Mouse (Mus musculus): ENCODE results near the gene Fancg.
A peak's percentile ranks its signal among the peaks of the same experiment; 100 is the strongest.

The Fancg gene

GRCm38 (mm10) chr4:43033481-43033880, 23.2 kb upstream of the Fancg start:
- no peak for DNase-seq (ENCODE audit: low spot score in 2 of 2)

DNA sequence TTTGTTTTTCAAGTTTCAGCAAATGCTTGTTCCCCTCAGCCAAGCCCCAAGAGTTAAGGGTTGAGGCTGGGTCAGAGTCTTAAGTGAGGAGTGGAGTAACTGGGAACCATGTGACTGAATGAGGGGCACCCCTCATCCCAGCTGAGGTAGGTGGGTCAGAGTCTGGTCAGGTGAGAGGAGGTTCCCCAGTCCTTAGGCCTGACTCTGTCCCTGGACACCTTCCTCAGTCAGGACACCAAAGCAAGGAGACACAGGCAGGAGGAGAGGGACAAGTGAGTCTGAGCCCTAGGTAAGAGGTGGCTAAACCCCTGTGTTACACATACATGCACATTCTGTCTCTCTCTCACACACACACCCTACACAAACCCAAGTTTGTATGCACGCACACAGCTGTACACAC, 22.2 kb upstream of the Fancg start:
- no peak for DNase-seq (ENCODE audit: low spot score in 2 of 2)

DNA sequence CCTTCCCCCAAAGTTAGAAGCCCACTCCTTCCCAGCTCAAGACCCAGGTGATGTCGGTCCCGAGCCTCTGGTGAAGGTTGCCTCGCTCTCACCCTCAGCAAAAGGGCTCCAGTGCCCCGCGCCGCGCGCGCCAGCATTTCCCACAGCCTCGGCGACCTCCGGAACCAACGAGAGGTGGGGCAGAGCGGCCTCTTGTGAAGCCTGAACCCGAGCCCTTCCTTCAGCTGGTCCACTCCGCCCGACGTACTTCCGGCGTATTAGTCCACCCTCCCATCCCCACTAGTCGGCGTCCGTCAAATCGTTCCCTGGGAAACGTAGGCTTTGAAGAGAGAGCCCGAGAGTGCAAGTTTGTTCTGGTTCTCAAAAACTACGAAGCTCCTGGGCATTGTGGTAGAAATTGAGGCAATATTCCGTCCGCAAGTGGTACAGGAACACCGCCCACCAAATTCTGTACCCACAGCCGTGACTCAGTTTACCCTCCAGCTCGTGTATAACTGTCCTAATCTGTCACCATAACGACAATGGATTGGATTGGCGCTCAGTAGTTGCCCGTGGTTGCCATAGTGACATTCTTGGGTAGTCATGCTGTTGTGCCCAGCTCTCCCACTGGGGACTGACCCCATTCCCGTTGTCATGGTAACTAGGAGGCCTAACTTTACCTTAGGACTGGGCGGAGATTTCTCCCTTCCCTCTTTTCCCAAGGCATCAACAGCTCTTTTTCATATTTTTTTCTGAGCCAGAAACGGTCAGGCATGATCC, 21.1 kb upstream of the Fancg start, which contains the start of gene Stoml2:
Stoml2 (minus strand) TSS at position 474 of the 759 bp plus-strand sequence.
- peak; percentile 81 to 89 for DNase-seq (ENCODE audit: low spot score in 2 of 2)

DNA sequence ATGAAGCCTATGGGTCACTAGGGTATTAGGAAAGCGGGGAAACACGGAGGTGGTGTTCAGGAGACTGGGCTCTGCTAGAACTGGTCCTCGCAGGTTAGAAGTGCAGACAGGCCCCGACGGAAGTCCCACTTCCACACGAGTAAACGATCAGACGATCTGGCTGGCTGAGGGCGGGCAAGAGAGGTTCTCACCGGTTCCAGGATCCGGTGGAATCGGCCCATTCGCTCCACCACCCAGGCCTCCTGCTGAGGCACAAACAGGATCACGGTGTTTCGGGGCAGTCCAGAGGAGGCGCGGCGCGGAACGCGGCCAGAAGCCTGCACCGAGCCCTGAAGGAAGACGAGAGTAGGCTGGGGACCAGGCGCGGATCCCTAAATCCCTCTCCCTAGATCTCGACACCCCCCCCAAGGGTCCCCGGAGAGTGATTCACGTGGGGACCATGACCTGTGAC, 20.5 kb upstream of the Fancg start:
- DNase-seq (ENCODE audit: low spot score in 2 of 2) = peak in 1 of 2 experiments; percentile 43

- no peak for DNase-seq (ENCODE audit: low spot score in 2 of 2)
Observed at GRCm38 (mm10) chr4:43030352-43030751, 20.0 kb upstream of the Fancg start.

DNA sequence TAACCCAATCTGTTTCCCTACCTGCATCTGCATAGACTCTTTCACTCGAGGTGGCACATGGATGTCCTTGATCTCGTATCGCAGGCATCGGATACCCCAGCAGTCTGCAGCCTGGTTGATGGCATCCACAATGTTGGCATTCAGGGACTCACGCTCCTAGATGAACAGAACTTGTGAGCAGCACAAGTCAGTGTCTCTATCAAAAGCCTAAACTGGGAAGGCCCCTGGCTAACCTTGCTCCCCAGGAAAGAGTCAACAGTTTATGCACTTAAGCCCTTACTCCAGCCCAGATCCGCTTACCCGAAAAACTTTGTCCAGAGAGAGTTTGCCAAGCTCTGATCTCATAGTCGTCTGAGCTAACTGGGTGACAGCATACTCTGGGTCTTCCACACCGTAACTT, 19.4 kb upstream of the Fancg start:
- no peak for DNase-seq (ENCODE audit: low spot score in 2 of 2)

GRCm38 (mm10) chr4:43029121-43029520, 18.8 kb upstream of the Fancg start:
- DNase-seq (ENCODE audit: low spot score in 2 of 2) = no peak

DNA sequence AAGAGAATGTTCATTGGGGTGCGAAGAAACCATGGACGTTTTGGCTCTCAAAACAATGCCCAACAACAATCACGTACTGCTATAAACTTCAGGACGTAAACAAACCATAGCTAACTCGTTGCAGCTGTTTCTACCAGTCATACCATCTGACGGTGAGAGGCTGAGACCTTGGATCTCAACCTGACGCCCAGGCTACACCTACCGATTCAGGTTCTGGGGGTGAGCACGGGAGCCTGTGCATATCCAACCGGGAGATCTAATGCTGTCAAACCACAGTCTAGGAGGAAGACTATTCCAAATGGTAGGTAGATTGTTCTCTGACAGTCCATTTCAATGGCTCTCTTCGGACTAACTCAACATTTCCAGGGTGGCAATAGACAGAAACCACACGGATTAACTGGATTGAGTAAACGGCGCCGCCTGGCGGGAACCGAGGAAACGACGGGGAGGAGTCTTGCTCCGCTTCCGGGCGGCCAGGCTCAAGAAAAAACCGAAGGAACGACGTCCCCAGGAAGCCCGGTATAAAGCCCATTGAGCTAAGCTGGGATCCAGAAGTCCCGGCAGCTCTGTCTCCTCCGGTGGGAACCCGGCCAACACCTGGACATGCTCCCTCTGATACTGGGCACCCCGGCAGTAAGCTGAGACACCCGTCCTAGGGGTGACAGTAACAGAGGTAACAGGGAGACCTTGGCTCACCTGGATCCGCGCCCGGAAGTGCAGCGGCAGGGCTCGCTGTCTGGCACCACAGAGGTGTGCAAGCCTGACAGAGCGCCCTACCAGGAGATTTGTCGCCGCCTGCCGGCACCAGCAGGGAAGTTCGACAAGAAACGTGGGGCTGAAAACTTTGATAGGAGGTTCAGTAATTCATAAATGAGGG, 15.0 kb upstream of the Fancg start, which contains the start of gene Pigo:
Pigo (minus strand) TSS at position 736 of the 877 bp plus-strand sequence.
- peak; percentile 93 to 97 for DNase-seq (ENCODE audit: low spot score in 2 of 2)

- no peak for DNase-seq (ENCODE audit: low spot score in 2 of 2)
Observed at GRCm38 (mm10) chr4:43024673-43025072, 14.4 kb upstream of the Fancg start.

DNA sequence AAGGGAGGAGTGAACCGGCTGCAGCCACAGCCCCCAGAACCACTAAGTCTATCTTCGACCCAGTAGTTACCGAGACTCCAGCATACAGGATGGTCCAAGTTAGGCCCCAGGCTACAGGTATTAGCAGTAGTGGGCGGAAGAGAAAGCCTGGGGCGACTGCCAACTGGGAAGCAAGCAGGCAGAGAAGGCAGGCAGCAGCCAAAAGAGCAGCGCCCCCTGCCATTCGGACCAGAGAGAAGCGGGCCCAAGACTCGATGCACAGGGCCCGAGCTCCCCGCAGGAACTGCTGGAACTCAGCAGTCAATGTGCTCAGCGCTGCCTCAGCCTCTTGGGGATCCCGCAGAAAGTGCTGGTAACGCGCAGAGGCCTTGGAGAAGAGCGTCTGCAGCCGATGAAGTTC, 11.0 kb upstream of the Fancg start:
- no peak for DNase-seq (ENCODE audit: low spot score in 2 of 2)

DNA sequence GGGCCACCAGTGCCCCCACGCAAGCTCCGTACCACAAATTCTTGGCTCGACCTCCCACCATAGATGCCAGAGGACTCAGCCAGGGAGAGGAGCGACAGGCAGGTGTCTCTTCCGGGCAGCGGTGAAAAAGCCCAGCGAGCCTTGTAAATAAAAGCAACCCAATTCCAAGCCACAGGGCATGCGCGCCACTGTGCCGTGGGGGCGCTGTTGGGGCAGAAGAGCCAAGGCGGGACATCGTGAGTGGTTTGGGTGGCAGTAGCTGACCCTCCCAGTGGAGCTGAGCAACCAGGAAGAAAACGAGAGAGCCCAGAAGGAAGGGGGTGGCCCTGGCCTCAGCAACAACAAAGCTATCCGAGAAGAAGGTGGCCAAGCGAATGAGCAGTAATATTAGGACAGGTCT, 10.6 kb upstream of the Fancg start:
- no peak for DNase-seq (ENCODE audit: low spot score in 2 of 2)

DNA sequence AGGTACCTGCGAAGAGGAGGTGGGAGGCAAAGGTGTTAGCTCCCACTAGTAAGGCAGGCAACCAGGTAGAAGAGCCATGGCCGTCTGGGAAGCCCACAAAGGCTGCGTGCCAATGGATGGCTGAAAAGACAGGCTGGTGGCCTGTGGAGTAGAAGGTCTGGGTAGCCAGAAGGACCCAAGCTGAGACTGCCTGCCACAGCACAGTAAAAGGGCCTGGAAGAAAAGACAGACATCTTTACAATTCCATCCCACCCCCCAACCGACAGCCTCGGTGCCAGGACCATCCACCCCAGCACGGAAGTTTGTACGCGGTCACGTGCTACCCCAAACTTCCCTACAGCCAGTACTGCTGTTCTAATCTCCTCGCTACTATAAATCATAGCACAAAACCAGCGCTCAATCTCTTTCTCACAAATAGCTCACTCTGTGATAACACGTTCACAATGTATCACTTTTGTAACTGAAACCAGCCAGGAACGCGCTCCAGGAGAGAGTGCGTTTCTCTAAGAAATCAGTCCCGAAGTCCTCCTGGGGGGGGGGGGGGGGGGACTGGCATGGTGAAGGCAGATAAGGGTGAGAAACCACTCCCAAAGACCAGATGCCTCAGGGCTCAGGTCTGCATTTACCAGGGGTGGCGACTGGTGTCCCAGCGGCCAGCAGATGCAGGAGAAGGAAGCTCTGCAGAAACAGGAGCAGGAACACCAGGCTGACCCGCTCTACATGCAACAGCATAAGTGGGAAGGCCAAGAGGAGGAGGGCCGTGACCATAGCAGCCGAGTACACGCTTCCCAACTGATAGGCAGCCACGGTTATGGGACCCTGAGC, 9.5 kb upstream of the Fancg start:
- DNase-seq (ENCODE audit: low spot score in 2 of 2) = no peak

DNA sequence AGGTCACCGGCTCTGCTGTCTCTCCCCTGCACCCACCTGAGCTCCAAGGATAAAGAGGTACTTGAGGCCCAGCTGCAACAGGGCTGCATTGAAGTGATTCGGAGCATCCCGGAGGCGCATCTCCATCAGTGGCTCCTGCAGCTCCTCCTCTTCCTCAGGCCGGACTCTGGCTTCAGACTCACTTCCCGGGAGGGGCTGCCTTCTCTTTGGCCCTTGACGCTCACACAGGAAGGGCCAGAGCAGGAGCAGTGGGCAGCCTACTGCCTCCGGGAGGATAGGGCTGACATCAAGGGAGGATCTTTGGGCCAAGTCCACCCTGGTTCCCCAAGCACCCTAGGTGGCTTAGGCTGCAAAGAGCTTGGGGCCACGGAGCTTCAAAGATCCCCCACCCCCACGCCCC, 8.9 kb upstream of the Fancg start:
- no peak for DNase-seq (ENCODE audit: low spot score in 2 of 2)

DNA sequence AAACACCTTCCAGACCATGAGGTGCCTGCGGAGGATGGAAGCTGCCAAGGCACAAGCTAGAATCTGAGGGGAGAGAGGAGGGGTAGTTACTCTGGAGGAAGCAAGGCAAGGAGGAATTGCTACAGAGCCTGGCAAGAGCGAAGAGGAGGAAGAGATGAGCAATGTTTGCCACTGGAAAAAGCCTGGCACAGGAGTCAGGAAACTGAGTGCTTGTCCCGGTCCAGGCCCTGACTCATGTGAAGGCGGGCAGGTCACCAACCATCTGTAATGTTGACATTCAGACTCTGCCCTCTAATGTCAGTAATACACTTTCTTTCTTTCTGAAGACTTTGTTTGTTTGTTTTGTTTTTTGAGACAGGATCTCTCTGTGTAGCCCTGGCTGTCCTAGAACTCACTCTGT, 7.8 kb upstream of the Fancg start:
- DNase-seq (ENCODE audit: low spot score in 2 of 2) = no peak

DNA sequence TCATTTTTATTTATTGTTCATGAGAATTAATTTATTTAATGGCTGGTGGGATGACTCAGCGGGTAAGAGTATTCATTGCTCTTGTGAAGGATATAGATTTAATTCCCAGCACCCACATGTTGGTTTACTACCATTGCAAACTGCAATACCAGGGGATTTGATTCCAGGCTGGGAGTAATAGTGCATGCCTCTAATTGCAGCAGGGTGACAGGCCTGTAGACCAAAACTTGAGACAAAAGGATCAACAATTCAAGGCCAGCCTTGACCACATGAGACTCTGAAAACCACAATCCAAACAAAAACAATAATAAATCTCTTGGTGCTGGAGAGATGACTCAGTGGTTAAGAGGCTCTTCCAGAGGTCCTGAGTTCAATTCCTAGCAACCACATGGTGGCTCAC, 1.8 kb upstream of the Fancg start:
- DNase-seq (ENCODE audit: low spot score in 2 of 2) = no peak

DNA sequence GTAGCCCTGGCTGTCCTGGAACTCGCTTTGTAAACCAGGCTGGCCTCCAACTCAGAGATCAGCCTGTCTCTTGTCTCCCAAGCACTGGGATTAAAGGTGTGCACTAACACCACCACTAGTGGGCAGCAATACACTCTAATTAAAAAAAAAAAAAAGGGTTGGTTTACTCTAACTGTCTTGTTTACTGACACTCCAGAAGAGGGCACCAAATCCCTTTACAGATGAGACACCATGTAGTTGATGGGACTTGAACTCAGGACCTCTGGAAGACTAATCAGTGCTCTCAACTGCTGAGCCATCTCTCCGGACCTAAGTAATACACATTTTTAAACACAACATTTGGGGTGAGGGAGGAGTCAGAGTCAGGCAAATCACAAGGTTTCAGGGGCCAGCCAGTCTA, 4.5 kb downstream of the Fancg start:
- DNase-seq (ENCODE audit: low spot score in 2 of 2) = no peak

GRCm38 (mm10) chr4:43004951-43005350, 5.4 kb downstream of the Fancg start:
- DNase-seq (ENCODE audit: low spot score in 2 of 2) = no peak

DNA sequence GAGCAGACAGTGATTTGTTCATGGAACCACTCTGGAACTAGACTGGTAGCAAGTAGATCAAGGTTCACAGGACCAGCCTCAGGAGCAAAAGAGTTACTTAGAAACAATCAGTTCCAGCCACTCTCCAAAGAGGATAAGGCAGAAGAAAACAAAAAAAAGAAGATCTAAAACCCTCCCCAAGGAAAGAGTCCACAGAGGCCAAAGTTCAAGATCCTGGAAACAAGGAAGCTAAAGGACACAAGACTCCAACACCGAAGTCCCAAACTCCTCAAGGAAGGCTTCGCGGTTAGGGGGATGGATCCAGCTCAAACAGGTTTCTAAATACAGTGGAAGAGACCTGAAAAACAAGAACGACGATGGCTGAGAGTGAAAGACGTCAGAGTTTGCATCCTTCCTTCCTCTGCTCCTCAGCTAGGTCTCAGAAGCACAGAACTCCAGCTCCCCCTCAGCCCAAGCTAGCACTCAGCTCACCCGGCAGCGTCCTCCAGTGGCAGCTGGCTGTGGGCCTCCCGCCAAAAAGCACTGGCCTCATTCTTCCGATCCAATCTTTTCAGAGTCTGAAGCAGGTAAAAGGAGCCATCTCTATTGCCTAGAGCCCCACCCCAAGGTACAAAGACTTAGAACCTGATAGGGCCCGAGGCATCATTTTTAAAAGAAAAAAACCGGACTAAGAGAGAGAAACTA, 7.4 kb downstream of the Fancg start:
- no peak for DNase-seq (ENCODE audit: low spot score in 2 of 2)

DNA sequence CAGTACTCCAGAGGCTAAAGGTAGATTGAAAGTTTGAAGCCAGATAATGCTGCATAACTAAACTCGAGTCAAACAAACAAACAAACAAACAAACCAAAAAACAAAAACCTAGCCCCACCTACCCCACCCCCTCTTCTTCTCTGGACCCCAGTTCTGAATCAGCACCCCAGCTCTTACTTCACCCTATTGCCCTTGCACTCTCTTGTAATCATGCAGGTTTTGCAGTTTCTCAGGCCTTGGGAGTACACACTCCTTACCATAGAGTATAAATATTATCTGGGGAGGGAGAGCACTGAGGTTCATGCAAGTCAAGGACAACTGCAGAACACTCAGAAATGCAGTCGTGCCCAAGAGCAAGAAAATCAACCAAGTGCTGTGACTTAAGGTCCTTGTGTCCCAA, 9.0 kb downstream of the Fancg start:
- no peak for DNase-seq (ENCODE audit: low spot score in 2 of 2)

DNA sequence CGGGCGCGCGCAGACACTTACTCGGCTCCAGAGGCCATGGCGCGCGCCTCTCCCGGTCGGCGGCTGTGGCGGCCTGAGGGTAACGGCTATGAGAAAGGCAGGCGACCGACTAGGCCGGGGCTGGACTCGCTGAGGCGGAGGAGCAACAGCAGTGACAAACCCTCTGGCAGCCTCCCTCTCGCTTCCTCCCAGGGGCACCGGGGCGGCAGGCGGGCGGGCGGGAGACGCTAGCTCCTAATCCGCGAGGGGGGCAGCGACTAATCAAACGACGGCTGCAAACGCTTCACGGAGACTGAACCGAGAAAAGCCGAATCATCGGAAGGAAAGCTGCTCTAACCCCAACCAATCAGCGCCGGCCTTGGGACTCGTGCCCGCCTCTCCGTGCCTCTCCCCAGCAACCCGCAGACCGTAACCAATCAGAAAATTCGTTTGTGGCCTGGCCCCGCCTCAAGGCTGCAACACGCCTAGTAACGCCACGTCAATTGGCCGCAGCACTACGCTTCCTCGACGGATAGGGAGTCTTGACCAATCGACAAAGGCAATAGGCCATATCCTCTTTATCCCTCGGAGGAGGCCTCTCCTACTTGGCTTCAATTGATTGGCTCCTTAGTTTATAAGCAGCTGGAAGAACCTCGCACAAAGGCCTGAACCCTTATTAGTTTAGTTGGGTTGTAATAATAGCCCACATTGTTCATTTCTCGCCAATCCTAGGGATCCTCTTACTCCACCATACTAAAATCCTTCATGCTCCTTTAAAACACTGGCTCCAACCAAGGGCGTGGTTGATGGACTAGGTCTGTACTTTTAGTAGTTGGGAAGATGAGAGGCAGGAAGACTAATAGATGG, 9.9 kb downstream of the Fancg start, which contains the start of gene Vcp:
Vcp (minus strand) TSS at position 367 of the 846 bp plus-strand sequence.
- peak; percentile 97 to 98 for DNase-seq (ENCODE audit: low spot score in 2 of 2)

Data from cerebellum, postnatal 4 days (tissue).